Mouse (Mus musculus): ENCODE data around the gene Isl2. TPM values are rescaled to one million over a fixed set of nuclear protein-coding genes. Genes with fewer than 3 reads are reported as not detected.

Isl2 gene
- polyA plus RNA-seq (2015; fragmentation: Nextera tagmentation; extraction: Ambion mirVana), result not detected in 2 replicates

- no peak within 1 kb of the TSS for H3K4me2 ChIP-seq (ENCODE audit: low read length)
- H3K27me3 ChIP-seq (ENCODE audit: insufficient read depth, low read length), result peaks cover 46% of the 10 kb centered on the region
- ATAC-seq (replicated peaks; ENCODE audit: low FRiP score, low read depth) (no peak), DNase-seq (ENCODE audit: low spot score) (no peak)
- 10% methylated on average over 4 of the region's 4 CpGs for WGBS
- H3K4me1 ChIP-seq (replicated peaks; ENCODE audit: insufficient read depth, low read length), result peaks cover 12% of the 10 kb centered on the region
- no peak within 1 kb of the TSS for H3K27ac ChIP-seq
- no peaks in the 10 kb centered on the region for H3K9me3 ChIP-seq (replicated peaks; ENCODE audit: low read length)
- H3K9ac ChIP-seq (ENCODE audit: low read depth, low read length), result no peak within 1 kb of the TSS
- H3K4me3 ChIP-seq (replicated peaks; ENCODE audit: low read depth, low read length), result no peak within 1 kb of the TSS
- no peak for TF ChIP-seq CTCF (IDR thresholded peaks at IDR 0.05; ENCODE audit: low read depth)
- no peaks in the 10 kb centered on the region for H3K36me3 ChIP-seq (ENCODE audit: insufficient read depth, low read length)
Observed at GRCm38 (mm10) chr9:55538377-55538776, at the start of gene Isl2. Gene Isl2, plus strand, starts transcription at chr9:55538672.

- no peak overlapping the region for H3K4me2 ChIP-seq (ENCODE audit: low read length)
- DNase-seq (ENCODE audit: low spot score), result no peak
- no peak overlapping the region for H3K4me3 ChIP-seq (replicated peaks; ENCODE audit: low read depth, low read length)
- H3K27me3 ChIP-seq (ENCODE audit: insufficient read depth, low read length), result no peaks in the 10 kb centered on the region
- no peaks in the 10 kb centered on the region for H3K36me3 ChIP-seq (ENCODE audit: insufficient read depth, low read length)
- no peak for TF ChIP-seq CTCF (IDR thresholded peaks at IDR 0.05; ENCODE audit: low read depth)
- 0 out of 2 replicates have a peak, but pooled peaks cover 4% of the 10 kb centered on the region for H3K4me1 ChIP-seq (replicated peaks; ENCODE audit: insufficient read depth, low read length)
- ATAC-seq (replicated peaks; ENCODE audit: low FRiP score, low read depth), result no peak
- H3K27ac ChIP-seq, result no peak overlapping the region
- no peak overlapping the region for H3K9ac ChIP-seq (ENCODE audit: low read depth, low read length)
- H3K9me3 ChIP-seq (replicated peaks; ENCODE audit: low read length), result no peaks in the 10 kb centered on the region
- 87% methylated on average over 3 of the region's 3 CpGs for WGBS
Observed at GRCm38 (mm10) chr9:55507922-55508321, 30.6 kb upstream of the Isl2 start.

DNA sequence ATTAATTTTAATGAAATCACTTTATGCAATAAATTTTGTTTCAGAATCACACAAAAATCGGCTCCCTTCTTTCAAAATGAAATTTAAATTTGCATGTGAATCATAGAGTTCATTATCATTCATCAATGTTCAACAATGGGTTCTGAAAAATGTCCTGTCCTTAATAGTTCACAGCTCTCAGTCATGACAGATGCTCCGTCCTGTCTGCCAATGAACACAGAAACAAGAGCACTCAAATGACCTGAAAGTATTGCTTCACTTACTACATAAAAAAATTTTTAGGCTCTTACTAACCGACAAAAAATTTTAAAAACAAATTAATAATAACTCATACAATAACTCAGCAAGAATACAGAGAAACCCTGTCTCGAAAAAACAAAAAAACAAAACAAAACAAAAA, 29.8 kb upstream of the Isl2 start:
- ATAC-seq (replicated peaks; ENCODE audit: low FRiP score, low read depth) (no peak), DNase-seq (ENCODE audit: low spot score) (no peak)
- Histone ChIP-seq H3K9me3 (replicated peaks; ENCODE audit: low read length) (no peaks in the 10 kb centered on the region), H3K4me3 (replicated peaks; ENCODE audit: low read depth, low read length) (no peak overlapping the region), H3K9ac (ENCODE audit: low read depth, low read length) (no peak overlapping the region), H3K4me1 (replicated peaks; ENCODE audit: insufficient read depth, low read length) (0 out of 2 replicates have a peak, but pooled peaks cover 4% of the 10 kb centered on the region), H3K27me3 (ENCODE audit: insufficient read depth, low read length) (no peaks in the 10 kb centered on the region), H3K27ac (no peak overlapping the region), H3K36me3 (ENCODE audit: insufficient read depth, low read length) (no peaks in the 10 kb centered on the region), H3K4me2 (ENCODE audit: low read length) (no peak overlapping the region)
- 85% methylated on average over 4 of the region's 4 CpGs for WGBS
- no peak for TF ChIP-seq CTCF (IDR thresholded peaks at IDR 0.05; ENCODE audit: low read depth)

- H3K4me2 ChIP-seq (ENCODE audit: low read length), result no peak overlapping the region
- DNase-seq (ENCODE audit: low spot score) (no peak), ATAC-seq (replicated peaks; ENCODE audit: low FRiP score, low read depth) (no peak)
- no peaks in the 10 kb centered on the region for H3K9me3 ChIP-seq (replicated peaks; ENCODE audit: low read length)
- no peaks in the 10 kb centered on the region for H3K27me3 ChIP-seq (ENCODE audit: insufficient read depth, low read length)
- H3K4me1 ChIP-seq (replicated peaks; ENCODE audit: insufficient read depth, low read length), result 0 out of 2 replicates have a peak, but pooled peaks cover 4% of the 10 kb centered on the region
- TF ChIP-seq CTCF (IDR thresholded peaks at IDR 0.05; ENCODE audit: low read depth), result no peak
- 62% methylated on average over 1 of the region's 1 CpGs for WGBS
- no peak overlapping the region for H3K9ac ChIP-seq (ENCODE audit: low read depth, low read length)
- H3K27ac ChIP-seq, result no peak overlapping the region
- H3K4me3 ChIP-seq (replicated peaks; ENCODE audit: low read depth, low read length), result no peak overlapping the region
- H3K36me3 ChIP-seq (ENCODE audit: insufficient read depth, low read length), result no peaks in the 10 kb centered on the region
Observed at GRCm38 (mm10) chr9:55509731-55510130, 28.7 kb upstream of the Isl2 start.

DNA sequence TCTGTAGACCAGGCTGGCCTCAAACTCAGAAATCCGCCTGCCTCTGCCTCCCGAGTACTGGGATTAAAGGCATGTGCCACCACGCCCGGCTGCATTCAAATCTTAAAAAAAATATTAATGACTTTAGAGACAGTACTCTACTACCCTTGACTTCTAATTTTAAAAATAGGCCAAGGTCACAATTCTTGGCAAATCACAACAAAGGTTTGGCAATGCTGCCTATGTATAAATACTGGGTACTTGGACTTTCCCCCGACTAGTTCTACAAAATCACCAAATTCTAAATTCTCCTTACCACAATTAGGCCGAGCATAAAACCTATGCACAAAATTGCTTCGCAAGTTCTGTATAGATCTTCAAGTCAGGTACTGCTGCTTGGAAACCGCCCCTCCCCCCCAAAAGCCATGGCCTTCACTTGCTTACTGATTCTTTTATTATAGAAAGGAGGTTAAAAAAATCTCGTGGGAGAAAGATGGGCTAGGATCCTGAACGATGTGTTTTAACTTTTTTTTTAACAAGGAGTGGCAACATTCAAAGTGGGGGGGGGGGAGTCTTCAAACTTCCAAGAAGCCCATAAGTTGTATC, 27.7 kb upstream of the Isl2 start:
- Histone ChIP-seq H3K27me3 (ENCODE audit: insufficient read depth, low read length) (no peaks in the 10 kb centered on the region), H3K27ac (no peak overlapping the region), H3K36me3 (ENCODE audit: insufficient read depth, low read length) (no peaks in the 10 kb centered on the region), H3K9ac (ENCODE audit: low read depth, low read length) (0 out of 2 replicates have a peak overlapping the region, but pooled peaks have one; percentile 69), H3K9me3 (replicated peaks; ENCODE audit: low read length) (no peaks in the 10 kb centered on the region), H3K4me3 (replicated peaks; ENCODE audit: low read depth, low read length) (peak overlapping the region; percentile 57), H3K4me2 (ENCODE audit: low read length) (peak overlapping the region; percentile 61), H3K4me1 (replicated peaks; ENCODE audit: insufficient read depth, low read length) (0 out of 2 replicates have a peak, but pooled peaks cover 4% of the 10 kb centered on the region)
- TF ChIP-seq CTCF (IDR thresholded peaks at IDR 0.05; ENCODE audit: low read depth), result no peak
- DNase-seq (ENCODE audit: low spot score) (no peak), ATAC-seq (replicated peaks; ENCODE audit: low FRiP score, low read depth) (no peak)
- 78% methylated on average over 10 of the region's 10 CpGs for WGBS

GRCm38 (mm10) chr9:55511521-55511993, 26.9 kb upstream of the Isl2 start:
- WGBS, result under 1% methylated on average over 32 of the region's 32 CpGs
- peak overlapping the region; percentile 69 for H3K9ac ChIP-seq (ENCODE audit: low read depth, low read length)
- ATAC-seq (replicated peaks; ENCODE audit: low FRiP score, low read depth), result peak; percentile 80
- peak overlapping the region; percentile 61 for H3K4me2 ChIP-seq (ENCODE audit: low read length)
- peak overlapping the region; percentile 85 for H3K27ac ChIP-seq
- H3K4me3 ChIP-seq (replicated peaks; ENCODE audit: low read depth, low read length), result peak overlapping the region; percentile 57
- H3K27me3 ChIP-seq (ENCODE audit: insufficient read depth, low read length), result no peaks in the 10 kb centered on the region
- H3K9me3 ChIP-seq (replicated peaks; ENCODE audit: low read length), result no peaks in the 10 kb centered on the region
- TF ChIP-seq CTCF (IDR thresholded peaks at IDR 0.05; ENCODE audit: low read depth), result no peak
- no peaks in the 10 kb centered on the region for H3K36me3 ChIP-seq (ENCODE audit: insufficient read depth, low read length)
- peak; percentile 59 for DNase-seq (ENCODE audit: low spot score)
- H3K4me1 ChIP-seq (replicated peaks; ENCODE audit: insufficient read depth, low read length), result 0 out of 2 replicates have a peak, but pooled peaks cover 4% of the 10 kb centered on the region

Measured in kidney, postnatal 0 days (tissue).